Mouse (Mus musculus) frontal cortex, adult (tissue): ENCODE measurements around the gene Thbs1.
A peak's percentile ranks its signal among the peaks of the same experiment; 100 is the strongest.

Experiments used
- ATAC-seq: cut with Nextera tagmentation; 2 replicates; pipeline ENCODE4 v1.9.2; 2017; ENCODE audit warnings: mild to moderate bottlenecking, moderate library complexity, mixed read lengths; ENCODE audit not compliant: low TSS enrichment

Gene Thbs1

DNA sequence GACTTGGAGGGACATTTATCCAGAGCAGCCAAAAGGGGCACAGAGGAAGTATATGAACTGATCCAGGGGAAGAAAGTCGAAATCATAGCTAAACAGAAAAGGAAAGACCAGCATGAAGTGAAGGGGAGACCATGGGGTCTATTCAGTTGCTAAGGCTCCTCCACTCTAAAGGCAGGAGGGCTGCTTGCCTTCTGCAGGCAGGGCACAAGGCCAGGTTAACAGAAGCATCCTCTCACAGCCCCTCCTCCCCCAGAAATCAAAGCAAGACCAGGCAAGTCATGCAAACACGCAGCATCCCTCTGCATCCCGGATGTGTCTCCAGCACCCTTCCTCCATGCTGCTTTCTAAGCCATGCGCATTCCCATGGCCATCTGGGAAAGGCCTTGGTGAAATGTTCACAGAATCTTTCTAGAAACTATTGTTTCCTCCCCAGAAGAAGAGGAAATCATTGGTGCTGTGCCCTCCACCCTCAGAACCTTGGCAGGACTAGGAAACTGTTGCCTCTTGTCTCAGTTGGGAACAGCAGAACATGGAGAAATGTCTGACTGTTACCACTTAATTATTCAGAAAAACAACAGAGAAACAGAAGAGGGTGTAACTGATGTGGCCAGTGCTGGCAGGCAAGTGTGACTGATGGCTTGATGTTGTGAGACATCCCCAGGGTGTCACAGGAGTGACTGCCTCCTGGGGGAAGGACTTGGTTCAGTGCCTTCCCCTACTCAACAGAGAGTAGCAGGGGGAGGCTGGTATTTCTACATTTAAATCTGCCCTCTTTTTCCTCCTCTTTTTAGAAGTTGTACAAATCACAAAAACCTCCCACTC is 36.9 kb downstream of the Thbs1 start:
- ATAC-seq: peak; percentile 68; the same call in 1 of the 2 replicates

DNA sequence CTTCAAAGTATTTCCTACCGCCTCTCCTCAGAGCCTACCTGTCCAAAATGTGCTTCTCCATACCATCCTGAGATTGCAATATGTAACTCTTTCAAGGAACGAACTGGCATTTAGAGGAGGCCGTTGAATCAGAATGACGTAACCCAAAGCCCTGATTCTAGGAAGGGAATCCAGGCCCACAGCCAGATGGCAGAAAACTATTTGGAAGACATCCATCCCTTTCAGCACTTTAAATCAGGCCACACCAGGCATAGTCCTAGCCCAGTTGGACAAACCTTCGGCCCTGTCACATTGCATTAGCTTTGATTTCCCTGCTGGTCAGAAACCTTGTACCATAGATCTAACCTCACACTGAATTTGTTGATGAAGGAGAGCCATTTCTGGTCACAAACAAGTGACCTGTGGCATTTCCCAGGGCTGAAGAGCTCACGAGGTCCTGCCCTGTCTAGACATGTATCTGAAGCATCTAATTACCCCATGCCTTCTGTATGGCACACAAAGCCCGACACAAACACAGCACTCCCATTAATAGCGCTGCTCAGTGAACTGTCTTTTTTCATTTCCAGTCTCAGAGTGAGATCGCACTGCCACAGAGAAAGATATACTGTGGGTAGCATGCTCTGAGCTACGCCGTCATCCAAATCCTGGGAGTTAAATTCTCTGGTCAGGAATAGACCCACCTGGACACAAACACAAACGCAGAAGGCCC is 38.3 kb downstream of the Thbs1 start:
- peak; percentile 91 for ATAC-seq

DNA sequence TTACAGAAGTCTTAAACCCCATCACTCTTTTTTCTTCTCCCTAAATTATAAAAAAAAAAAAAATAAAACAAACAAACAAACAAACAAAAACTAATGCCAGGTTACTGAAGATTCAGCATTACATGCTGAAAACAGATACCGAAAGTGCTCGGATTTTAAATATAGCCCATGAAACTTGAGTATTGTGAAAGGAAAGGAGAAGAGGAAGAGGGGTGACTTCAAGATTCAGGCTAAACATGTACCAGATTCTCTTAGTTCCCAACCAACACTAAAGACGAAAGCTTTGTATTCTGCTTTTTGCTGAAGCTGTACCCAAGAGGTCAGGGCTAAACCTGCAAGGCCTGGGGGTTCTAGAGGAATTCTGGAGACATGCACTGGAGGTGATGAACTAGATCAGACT is 46.4 kb downstream of the Thbs1 start:
- no peak for ATAC-seq

DNA sequence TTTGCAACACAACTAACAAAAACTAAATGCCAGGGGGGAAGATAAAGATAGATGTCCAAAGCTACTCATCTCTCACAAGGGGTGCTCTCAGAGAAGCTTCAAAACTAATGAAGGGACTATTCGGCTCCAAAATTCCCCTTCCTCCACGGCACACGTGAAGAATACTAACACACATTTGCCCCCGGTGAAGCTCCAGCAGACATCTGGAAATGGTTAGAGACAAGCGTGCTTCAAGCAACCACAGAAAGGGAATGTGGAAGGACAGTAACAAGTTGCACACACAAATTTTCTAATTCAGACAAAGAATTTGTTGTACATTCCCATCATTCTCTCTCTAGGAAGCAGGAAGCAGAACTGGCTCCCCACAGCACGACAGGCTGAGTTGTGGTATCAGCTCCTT is 47.5 kb downstream of the Thbs1 start:
- no peak for ATAC-seq

DNA sequence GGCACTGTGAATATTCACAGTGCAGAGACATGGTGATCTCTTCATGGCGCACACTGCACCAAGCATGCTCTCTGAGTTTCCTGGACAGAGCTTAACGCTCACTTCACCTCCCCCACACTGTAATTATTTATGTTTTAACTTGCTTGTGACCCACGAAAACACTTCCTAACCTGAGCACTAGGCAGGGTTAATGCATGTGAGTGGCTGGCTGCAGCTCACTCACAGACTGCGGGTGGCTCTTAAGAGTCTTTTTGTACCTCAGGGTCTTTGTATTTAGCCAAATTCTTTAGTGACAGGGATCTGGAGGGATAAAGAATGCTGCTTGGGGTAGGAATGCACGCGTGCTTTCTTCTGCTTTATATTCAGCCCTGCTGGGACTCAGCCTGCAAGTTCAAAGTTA is 48.9 kb downstream of the Thbs1 start:
- ATAC-seq: no peak

DNA sequence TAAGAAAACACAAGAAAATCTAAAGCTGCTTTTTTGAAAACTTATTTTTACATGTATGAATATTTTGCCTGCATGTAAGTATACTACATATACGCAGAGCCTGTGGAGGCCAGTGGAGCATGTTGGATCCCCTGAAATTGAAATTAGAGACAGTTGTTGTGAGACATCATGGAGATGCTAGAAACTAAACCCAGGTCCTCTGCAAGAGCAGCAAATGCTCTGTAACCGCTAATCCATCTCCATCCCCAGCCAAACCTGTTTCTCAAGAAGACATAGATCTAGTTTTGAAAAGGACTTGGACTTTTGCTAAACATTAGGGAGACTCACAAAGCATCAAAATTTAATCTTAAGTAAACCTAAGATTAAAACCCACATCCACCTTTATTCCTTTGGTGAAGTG is 49.3 kb downstream of the Thbs1 start:
- ATAC-seq: no peak

DNA sequence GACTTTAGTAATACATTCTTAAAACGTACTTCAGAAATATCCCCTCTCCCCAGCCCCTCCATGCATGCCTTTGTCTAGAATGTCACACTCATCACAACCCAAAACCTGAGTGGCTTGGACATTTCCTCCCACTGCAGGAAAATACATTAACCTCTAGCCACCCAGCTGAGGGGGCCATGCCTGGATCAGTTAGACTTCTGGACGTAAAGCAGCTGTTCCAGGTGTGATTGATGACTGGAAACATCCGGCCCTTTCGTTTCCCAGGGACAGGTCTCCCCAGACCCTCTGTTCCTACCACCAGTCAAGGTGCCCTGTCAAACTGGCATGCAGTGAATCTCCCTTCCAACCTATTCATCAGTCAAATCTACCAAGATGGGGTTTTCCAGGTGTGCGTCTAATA is 50.8 kb downstream of the Thbs1 start:
- ATAC-seq: no peak

DNA sequence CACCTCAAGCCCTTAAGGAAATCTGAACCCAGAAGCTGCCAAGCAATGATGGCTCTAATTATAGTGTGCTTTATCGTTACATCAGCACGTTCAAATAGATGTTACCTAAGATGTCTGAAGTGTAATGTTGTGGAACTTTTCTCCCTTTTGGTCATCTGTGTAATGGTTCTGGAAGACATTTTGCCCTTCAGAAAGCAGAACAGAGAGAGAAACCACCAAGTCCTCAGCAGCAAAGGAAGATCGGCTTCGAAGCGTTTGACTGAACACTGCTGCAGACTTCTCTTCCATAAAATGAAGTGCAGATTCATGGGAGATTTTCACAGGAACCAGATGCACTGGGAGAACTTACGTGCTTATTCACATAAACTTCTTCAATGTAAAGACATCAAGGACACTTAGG is 52.5 kb downstream of the Thbs1 start:
- no peak for ATAC-seq

DNA sequence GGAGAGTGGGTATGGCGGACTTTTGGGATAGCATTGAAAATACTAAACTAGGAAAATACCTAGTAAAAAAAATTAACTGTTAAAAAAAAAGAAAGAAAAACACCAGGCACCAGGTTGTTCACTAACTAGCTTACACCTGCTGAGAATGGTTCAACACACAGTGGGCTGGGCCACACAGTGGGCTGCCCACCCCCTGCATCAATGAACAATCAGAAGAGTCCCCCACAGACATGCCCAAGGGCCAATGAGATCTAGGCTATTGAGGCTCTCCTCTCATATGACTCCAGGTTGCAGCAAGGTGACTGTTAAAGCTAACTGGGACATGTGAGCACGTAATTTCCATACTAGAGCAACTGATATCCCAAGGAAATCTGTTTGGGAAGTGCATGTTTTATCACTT is 54.0 kb downstream of the Thbs1 start:
- no peak for ATAC-seq

DNA sequence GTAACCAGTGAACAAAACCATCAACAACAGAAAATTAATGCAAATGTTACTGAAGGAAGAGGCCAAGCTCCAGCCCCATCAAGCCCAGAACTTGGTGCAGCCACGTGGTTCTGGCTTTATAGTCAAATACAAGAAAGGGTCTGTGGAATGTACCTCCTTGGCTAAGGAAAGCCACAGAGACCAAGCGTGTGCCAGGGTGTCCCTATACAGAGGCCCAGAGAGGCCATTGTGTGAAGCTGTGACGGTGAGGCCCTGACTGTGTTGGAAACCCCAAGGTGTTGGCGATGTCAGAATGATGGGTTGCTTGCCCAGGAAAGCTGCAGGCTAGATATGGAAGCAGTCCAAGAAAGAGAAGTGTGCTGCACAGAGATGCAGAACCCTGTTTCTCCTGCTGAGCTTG is 56.1 kb downstream of the Thbs1 start:
- ATAC-seq: no peak

DNA sequence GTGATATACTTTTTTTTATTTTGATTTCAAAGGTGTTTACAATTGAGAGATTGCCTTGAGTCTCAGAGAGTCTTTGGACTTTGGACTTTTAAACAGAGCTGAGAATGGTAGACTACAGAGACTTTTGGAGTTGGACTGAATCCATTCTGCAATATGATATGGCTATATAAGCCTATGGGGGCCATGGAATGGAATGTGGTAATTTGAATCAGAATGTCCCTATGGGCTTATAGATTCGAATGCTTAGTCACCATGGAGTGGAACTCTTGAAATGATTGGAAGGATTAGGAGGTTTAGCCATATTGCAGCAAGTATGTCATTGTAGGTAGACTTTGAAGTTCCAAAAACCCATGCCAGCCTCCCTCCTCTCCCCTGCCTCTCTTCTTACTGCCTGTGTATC is 56.5 kb downstream of the Thbs1 start:
- ATAC-seq: no peak

DNA sequence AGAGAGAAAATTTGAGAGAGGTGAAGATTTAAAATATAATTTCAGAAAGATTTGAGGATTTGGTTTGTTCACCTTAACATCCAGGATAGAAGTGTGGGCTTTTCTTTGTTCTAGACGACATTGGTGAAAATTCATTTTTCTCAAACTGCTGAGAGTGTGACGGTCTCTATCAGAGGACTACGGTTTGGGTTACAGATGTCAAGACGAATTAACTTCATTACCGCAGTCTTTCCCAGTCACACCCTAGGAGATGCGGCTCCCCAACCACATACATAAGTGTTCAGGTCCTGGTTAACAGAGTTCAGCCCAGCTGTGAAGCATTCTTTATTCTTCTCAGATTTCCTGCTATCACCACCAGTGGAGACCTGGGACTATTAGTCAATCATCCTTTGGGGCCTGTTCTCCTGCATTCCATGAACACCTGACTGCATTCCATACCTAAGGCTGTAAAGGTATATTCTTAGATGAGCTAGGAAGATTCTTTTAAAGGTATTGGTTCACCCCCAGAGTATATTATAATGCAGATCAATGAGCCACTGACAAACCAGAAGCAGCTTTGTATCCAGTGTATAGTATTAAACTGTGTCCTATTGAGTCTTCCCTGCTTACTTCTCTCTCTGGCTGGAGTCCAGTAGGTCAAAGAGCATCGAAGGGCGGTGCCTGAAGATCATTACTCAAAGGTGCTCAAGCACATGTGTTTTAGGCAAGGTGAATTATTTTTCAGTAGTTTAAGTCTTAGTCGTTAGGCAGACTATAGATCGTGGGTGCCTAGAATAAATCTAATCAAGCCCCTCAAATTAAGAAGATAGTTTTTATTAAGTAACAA is 63.1 kb downstream of the Thbs1 start:
- ATAC-seq: no peak
